Mouse (Mus musculus) large intestine, adult 2 months (tissue): ENCODE measurements at regions not wholly inside any gene's neighbourhood (a gene's known extent, or its start where the extent isn't known, plus 50 kb on each side); places are given as distances from the start of the nearest gene placed in this dataset.
A peak's percentile ranks its signal among the peaks of the same experiment; 100 is the strongest.

ENCODE experiments used
- DNase-seq: peaks from one replicate; pipeline ENCODE4 v3.0.0-alpha.2; 2012; ENCODE audit warnings: low read depth, low spot score
- WGBS: fragments of 180-500 bp; shearing (Covaris S2); methylation state at CpG from one replicate; pipeline ENCODE4 v1.1.7; 2018; 5-methylcytosine and 5-hydroxymethylcytosine counted together

DNA sequence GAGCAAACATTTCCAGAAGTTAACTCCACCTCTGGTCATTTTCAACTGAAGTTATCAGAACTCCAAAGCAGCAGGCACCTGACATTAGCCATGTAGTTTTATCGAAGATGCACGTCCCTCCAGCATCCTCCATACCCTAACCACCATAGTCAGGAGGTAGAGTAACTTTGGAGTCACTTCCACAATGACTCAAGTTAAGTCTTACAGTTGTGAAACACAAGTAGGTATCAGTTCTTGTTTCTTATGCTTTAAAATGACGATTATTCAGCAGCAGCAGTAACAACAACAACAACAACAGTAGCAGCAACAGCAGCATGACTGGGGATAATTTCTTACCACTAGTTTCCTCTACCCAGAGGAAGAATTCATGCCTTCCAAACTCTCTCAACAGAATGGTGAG is 51.3 kb upstream of the Tank start:
- WGBS: 92% methylated on average over 3 of the region's 3 CpGs
- DNase-seq: no peak

DNA sequence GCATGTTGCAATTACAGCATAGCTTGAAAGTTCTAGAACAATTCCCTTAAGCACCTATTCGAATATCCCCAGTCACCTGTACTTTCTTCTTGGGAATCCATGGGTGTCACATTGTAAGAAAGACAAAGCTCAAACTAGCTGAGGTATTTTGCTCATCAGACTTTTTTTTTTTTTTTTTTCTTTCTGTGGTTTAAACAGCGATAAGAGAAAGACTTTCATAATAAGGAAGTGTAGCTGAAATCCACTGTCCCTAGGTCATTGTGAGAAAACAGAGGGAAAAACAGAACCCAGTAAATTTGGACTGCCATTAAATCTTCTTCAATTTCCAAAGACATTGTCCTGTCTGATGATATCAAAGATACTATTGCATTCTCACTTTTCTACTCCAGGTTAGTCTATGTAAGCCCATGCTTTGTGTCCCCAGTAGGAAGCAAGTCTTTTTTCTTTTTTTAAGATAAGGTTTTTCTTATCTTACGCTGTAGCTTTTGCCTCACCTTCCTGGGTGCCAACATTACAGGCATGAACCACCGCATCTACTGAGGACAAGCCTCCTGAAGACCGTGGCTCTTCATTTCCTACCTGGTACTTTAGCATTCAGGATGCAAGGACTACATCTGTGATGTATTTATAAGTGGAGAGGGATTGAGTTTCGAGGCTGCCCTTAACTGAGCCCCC is 54.2 kb upstream of the Tank start:
- 79% methylated on average over 6 of the region's 6 CpGs for WGBS
- no peak for DNase-seq

DNA sequence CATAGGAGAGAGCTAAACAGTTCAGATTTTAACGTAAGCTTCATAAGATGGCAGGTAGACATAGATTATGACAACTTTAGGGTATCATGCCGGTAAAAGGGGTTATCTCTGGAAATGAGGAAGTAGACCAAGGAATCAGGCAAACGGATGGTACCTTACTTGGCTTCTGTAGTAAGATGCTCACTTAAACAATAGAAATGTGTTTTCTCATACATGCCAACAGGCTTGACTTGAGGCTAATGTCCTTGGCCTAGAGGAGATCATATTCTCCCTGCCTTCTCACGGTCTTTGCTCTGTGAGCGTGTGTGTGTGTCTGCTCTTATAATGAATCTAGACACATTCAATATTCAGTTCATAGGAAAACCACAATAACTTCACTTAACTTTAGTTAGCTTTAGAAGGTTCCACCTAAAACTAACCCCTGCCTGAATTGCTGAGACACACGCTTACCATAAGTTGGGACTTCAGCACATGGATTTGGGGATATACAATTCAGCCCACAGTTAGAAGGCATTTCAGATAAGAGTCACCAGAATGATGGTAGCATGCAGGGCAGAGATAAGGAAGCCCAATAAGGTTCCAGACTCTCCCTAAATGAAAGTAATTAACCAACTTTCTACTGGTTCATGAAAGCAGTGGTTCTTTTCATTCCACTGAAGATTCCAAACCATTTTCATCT is 63.8 kb upstream of the Tank start:
- 93% methylated on average over 6 of the region's 6 CpGs for WGBS
- DNase-seq: no peak

DNA sequence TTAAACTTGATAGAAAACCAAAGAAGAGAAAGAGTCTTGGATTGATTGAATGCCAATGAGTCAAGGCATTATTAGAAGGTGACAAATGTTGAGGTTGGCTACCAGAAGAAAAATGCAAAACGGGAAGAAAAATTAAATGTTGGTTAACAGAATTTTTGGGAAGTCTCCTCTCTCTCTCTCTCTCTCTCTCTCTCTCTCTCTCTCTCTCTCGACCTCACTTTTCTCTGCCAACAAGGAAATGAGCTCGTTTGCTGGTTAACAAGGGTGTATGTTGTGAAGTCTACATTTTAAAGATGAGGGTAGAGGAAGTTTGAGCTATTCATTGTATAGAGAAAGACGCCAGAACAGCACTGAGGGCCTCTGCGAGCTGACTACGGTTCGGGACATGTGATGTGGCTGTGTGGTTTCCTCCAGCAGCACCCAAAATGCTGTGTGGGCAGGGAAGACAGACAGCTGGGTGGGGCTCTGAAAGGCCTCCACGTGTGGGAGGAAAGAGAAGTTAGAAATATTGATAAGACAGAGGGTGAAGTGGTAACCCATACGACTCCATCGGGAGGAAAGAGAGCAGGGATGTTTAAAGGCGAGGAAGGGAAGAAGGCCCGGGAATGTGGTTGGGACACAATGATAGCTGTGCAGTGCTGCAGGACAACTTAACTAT is 64.5 kb upstream of the Tank start:
- DNase-seq: no peak

DNA sequence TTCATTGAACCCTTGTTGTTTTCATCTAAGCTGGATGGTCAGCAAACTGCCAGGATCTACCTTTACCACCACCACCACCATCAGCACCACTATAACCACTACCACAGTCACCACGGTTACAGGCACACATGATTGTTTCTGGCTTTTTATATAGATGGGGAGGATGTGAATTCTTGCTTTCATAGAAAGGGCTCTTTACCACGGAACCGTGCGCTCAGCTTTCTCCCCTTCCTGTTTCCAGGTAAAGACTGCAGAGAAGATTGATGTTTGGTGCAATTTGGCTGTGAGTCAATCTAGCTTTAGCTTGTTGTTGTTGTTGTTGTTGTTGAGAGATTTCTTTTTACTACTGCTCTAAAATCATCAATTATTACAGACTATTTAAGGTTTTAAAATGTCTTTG is 74.8 kb upstream of the Tank start:
- DNase-seq: no peak
- WGBS: 76% methylated on average over 4 of the region's 4 CpGs

More for the DNA sequence above, 64.5 kb upstream of the Tank start:
- 64% methylated on average over 12 of the region's 12 CpGs for WGBS

DNA sequence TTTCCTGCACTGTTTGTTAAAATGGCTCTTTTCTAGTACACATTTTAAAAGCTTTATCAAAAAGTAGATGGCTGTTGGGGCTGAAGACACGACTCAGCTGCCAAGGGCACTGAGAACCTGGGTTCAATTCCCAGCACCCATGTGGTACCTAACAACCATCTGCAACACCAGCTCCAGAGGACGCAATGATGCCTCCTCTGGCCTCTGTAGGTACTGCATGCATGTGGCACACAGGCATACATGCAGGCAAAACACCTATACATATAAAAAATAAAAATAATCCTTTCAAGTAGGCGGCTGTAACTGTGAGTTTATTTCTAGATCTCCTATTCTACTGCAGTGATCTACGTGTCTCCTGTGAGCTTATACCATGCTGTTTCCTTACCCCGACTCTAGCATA is 76.5 kb upstream of the Tank start:
- WGBS: 90% methylated on average over 5 of the region's 5 CpGs
- DNase-seq: no peak

DNA sequence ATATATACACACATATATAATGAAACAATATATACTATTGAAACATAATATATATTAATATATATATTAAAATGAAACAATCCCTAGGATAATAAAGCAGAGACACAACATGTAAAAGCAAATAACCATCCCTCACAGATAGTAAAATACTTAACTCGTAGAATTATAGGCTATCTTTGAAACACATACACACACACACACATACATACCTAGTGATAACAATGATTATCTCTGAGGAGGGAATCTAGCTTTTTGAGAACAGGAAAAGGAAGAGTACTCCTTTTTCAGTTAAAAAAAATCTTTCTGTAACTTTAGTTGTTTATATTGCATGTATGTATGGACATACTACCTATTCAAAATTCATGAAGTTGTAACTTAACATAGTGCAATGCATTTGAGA is 79.1 kb upstream of the Tank start:
- 61% methylated on average over 1 of the region's 1 CpGs for whole genome bisulfite sequencing
- DNase-seq: no peak

DNA sequence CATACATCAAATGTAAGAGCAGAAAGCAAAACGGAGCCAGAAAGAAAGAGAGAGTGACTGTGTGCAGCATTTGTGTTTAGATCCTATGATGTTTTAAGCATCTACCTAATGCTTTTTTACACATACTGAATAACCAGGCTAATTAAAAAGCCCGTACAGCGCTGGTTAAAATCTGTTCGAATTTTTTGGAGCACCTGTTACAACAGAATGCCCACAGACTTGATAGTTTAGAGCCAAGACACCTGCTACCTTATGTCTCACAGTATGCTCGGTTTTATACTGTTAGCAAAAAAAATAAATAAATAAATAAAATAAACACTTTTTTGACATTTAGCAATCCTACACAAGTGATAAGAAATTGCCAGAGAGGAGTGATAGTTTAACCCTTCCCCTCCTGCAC is 80.5 kb upstream of the Tank start:
- DNase-seq: no peak
- 47% methylated on average over 5 of the region's 5 CpGs for WGBS

DNA sequence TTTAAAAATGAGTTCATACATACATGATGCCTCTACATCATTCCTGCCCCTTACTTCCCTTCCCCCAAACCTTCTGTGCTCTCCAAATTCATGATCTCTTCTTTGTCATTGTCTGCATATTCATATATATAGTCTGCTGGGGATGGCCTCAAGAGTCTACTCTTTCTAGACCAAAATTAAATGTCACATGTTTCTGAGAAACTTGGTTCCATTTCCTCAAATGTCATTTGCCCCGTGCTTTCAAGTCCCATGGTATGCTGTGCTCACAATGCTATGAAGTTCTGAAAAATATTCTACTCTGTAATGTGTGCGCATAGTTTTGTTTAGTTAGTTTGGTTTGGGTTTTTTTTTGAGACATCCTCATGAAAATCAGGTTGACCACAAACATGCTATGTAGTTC is 81.4 kb upstream of the Tank start:
- no peak for DNase-seq
- 79% methylated on average over 2 of the region's 2 CpGs for WGBS

DNA sequence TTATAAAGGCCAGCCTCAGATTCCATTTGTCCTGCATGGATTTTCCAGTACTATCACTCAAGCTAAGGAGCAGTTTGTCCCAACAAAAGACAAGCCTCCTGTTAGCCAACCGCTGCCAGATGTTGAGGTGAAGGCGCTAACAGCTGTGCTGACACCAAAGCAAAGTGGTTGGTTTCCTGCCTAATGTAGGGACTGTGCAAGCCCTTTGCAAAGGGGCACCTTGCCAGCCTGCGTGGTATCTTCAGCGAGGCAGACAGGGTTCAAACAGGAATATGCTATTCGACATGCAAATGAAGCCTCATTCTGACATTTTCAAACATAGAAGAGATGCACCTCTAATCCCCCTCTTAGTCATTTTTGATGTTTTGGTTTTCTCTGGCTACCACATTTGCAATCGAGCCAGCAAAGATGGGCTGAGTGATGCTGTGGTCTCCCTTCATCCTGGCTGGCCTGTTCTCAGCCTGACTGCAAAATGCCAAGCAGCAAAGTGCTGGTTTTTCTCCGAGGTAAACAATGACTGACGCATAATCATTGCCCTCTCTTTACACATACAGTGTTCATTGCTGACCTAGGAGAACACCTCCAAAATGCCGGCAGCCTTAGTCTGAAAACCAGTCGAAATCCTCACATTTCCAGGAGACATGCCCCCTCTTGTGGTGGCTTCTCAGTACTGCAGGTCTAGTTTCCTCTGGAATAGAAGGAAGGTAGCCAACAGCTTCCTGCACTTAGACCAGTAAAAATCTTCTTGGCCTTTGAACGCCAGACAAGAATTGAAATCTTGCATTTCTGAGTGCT is 84.3 kb upstream of the Tank start:
- WGBS: 42% methylated on average over 11 of the region's 11 CpGs

DNA sequence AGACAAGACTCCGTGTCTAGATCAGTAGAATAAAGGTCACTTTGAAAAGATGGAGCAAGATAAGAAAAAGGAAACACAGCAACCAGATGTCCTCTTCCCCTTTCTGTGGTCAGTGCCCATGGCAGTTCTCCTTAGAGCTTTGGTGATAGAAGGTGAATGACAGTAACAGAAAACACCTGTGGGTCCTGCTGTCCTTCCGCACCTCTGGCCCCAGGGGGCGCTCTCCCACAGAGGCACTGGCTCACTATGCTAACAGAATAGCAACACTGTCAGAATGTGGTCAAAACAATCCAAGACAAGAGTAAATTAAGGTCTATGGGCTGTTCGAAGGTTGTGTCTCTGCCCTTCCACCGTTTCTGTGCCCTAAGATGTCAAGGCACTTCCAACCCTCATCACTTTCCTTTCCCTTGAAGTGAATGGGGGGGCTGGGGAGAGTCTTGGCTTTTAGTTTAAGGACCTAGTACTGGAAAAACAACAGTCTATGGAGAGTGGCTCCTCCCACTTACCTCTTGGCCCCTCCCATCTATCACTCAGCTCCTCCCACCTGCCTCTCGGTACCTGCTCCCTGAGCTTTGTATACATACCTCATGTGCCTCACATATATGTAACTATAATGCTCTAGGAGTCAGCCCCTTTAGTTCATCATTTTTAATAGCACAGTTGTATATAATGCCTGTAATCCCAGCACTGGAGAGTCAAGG is 86.2 kb upstream of the Tank start:
- DNase-seq: no peak
- 54% methylated on average over 6 of the region's 6 CpGs for WGBS

More for the DNA sequence above, 84.3 kb upstream of the Tank start:
- DNase-seq: peak; percentile 45

DNA sequence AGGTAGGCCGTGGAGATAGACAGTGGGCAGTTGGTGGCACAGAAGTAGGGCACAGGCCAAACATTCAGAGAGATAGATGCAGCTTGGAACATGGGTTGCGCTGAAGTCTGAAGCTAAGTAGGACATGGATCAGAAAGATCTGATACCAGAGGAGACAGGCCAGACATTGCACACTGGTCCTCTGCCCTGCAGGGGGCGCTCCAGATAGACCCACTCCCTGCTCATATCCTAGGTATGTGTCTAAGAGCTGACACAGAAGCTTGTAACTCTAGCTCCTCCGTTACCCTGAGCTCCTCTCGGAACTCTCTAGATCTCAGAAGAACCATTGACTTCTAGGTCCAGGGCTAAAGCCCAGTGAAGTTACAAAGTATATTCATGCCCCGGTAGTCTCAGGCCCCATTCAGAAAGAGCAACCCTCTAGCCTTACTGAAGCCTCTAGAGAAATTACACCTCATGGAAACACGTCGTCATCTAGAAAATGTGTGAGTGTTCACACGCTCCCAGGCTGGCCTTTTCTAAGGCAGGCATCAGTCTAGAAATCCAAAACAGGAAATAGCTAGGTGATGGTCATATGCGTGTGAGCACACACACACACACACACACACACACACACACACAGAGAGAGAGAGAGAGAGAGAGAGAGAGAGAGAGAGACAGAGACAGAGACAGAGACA is 87.8 kb upstream of the Tank start:
- DNase-seq: no peak
- WGBS: 86% methylated on average over 10 of the region's 10 CpGs

DNA sequence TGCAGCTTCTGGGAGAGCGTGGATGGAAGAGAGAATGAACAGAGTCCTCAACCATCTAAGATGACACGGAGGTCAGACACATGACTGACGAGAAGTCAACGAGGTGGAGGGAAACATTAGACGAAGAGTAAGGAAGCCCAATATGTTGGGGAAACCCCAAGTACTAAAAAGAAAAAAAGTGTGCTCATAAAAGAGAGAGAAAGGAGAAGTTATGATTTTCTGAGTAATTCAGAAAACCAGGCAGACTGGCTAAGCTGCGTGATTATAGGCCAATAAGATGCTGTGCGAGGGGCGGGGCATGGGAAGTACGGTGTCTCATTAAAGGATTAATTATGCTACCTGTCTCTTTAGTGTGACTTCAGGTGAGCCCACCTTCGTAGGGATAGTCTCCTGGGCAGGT is 88.6 kb upstream of the Tank start:
- 59% methylated on average over 10 of the region's 10 CpGs for WGBS
- no peak for DNase-seq

DNA sequence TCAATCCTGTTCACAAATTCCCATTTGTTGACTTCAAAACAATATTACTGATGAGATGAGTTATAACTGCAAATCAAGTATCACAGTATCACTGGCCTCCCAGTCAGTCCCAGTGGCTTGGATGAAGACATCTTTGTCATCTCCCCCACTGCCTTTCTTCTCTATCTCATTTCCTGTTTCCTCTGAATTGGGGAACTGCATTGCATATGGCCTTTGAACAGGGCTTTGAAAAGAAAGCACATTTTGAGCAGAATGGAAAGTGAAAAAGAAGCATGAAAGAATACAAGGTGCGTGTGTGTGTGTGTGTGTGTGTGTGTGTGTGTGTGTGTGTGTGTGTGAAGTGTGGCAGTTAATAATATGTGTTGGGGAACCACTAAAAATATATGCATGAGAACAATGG is 94.6 kb upstream of the Tank start:
- no peak for DNase-seq
- WGBS: 81% methylated on average over 1 of the region's 1 CpGs

DNA sequence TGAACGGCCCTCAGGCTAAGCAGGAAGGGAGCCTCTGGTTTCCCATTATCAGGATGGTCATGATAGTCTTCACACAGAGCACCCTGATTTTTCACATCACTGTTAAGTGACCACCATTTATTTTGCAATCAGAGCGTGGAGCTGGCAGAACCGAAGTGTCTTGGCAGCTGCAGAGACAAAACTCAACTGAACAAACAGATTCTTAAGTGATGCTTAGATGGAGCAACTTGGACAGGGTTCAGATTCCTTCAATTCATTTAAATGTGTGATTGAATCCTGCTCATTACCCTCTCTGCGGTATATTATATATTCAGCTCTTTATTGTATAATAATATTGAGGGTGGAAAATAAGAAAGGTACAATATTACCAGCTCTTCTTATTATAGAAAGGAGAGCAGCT is 101.7 kb upstream of the Tank start:
- 75% methylated on average over 4 of the region's 4 CpGs for WGBS
- DNase-seq: no peak

DNA sequence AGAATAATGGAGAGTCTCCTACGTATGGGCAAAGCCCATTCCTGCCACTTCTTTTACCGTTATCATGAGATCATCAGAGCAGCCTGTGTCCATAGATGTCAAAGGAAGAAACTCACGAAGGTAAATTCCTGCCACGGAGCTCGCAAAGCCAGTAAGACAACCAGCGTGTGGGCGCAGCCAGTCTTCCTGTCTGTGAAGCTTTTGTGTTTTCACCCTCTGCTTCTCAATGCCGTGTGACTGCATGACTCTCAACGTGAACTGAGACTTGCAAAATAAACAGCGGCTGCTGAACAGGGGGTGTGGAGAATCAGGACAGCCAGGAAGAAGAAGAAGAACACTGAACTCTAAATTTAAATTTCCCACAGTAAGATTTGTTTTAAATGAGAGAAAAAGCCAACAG is 103.8 kb upstream of the Tank start:
- DNase-seq: no peak

DNA sequence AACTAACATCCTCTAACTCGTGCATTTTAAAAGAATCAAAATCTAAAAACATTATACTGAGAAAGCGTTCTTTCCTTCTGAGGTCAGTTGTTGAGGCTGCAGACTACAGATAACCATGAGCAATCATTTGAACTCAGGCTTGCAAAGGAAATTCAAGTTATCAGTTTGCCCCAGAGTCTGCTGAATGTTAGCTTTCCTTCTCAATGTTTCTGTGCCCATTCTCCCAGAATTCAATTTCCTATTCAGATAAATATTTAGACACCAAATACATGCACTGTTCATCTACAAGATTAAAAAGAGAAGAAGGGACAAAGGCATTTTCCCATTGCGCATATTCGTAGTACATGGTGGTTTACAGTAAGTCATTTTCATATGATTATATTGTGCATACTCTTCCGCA is 107.9 kb upstream of the Tank start:
- DNase-seq: no peak
- WGBS: 88% methylated on average over 5 of the region's 5 CpGs

More for the DNA sequence above, 103.8 kb upstream of the Tank start:
- 43% methylated on average over 10 of the region's 10 CpGs for WGBS

DNA sequence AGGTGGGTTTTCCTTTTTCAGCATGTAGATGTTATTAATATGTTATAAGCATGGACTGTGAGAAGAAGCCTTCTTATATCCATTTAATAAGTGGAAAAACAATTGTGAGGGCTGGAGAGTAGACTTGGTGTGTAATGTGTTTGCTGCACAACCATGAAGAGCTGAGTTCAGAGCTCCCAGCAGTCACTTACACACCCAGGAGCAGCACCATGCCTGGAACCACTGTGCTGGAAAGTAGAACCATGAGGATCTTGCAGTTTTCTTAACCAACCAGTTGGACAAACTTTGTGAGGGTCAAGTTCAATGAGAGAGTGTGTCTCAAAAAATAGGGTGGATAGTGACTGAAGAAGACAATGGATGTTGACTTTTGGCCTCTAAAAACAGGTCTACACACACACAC is 108.3 kb upstream of the Tank start:
- no peak for DNase-seq

DNA sequence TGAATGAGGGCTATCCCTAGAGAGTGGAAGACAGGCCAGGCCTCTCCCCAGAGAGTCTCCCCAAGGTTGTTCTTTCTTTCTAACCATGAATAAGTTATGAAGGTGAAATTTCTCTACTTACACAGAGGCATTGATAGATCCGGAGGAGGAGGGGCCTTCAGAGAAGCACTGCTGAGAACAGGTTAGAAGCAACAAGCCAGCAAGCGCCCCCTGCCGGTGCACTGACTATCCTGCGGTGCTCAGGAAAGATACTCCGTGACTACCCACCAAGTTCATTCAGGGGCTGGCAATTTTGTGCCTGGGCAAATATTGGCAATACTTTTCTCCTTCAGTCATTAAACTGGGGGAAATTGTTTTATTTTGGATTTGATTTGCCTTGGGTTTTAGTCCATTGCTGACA is 122.5 kb upstream of the Tank start:
- 26% methylated on average over 5 of the region's 5 CpGs for WGBS
- no peak for DNase-seq
